Mouse (Mus musculus): ENCODE data around the gene Pkm.

DNA sequence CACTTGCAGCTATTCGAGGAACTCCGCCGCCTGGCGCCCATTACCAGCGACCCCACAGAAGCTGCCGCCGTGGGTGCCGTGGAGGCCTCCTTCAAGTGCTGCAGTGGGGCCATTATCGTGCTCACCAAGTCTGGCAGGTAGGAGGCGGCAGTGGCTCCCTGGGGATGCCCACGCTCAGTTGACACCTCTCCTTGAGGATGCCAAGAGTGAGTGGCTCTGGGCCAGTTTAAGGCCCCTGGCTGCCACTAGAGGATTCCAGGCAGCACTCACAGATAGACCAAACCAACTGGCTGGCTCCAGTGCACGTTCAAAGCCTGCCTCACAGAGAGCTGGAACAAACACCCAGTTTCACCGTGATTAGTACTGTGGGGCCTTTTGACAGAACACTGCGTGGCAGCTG, 19.4 kb downstream of the Pkm start:
- TF ChIP-seq CTCF (IDR thresholded peaks at IDR 0.05; ENCODE audit: low read depth) (0 out of 2 replicates have a peak, but pooled peaks have one; percentile 3), EP300 (IDR thresholded peaks at IDR 0.05; ENCODE audit: low read depth) (no peak)
